Mouse (Mus musculus) gastrocnemius, postnatal 14 days (tissue): ENCODE results near the gene Gm27179. TPM values are rescaled to one million over a fixed set of nuclear protein-coding genes. Genes with fewer than 3 reads are reported as not detected.
"Not testable (repeated sequence)": the region's sequence is repeated elsewhere in the genome, so short reads cannot be mapped to it uniquely, and the experiment has no call there.

ENCODE experiments used
- DNase-seq: peaks from one replicate; pipeline ENCODE4 v3.0.0; 2021; ENCODE audit warnings: mixed read lengths
- intact Hi-C: fragments of 180-260 bp; cut with DNase I; formaldehyde crosslinking; loops from one replicate; pipeline ENCODE4 v1.15.1; 2025; ENCODE audit warnings: low total_unique reads
- long read RNA-seq, 2 experiments: library from polyadenylated mRNA; stranded (forward); transcript quantifications; one replicate each; pipeline ENCODE4 v2.0.0; 2021
- total RNA-seq, 2 experiments: library from RNA; stranded (reverse); gene quantifications; 2 replicates each; pipeline ENCODE4 v1.2.3; 2021

Gm27179 gene
- under 1 TPM; 0.07 to 0.12 TPM for total RNA-seq
- long read RNA-seq, experiment 1: 0 reads
- long read RNA-seq, experiment 2: 0 reads

DNA sequence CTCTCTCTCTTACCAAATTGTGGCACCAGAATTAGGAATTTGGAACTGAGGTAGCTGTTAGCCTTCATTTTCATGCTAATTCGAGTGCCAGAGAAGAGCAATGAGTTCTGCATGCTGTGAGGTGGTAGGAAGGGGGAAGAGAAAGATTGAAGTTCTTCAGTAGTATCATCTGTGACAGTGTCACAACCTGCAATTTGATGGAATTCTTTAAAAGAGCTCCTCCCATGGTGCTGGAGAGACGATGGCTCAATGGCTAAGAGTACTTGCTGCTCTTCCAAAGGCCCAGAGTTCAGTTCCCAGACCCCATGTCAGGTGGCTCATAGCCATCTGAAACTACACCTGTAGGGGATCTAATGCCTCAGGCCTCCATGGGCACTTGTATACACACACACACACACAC is at the start of gene Gm27179:
Gene Gm27179 (minus strand): TSS at position 101 of the 400 bp plus-strand sequence.
- intact Hi-C loops, DNase-seq: not testable (repeated sequence)

DNA sequence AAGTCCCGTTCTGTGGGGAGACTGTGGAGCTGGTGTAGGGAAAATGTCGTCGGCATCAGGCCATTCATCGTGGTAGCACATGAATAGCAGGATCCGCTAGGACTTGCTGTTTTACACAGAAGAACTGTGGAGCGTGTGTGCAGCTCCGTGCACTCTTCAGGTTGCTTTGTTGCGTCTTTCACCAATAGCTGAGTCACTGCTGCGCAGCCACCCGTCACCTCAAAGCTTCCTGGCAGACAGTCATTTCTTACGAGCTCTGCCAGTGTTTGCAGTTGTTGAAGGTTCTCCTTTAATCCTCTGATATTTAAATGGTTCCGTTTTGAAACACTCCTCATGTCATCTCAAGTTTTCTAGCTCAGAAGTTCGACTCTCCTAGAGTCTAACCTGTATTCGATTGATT is 45.2 kb upstream of the Gm27179 start:
- DNase-seq, intact Hi-C loops: not testable (repeated sequence)

DNA sequence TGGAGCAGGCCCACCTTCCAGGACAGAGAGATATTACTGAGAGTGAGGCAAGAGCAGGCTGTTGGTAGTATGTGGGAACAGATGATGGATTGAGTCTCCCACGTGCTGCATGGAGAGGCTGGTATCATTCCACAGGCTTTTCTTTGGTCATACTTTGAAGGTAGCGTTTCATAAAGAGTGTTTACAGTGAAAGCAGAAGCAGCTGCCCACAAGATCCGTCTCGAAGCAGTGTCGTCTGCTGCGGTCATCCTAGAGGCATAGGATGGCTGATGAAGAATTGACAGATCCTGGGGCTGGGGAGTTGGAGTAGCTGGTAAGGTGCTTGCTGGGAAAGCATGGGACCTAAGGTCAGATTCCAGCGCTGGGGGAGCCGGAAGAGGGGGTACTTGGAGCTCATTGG is 44.5 kb upstream of the Gm27179 start:
- intact Hi-C loops, DNase-seq: not testable (repeated sequence)

DNA sequence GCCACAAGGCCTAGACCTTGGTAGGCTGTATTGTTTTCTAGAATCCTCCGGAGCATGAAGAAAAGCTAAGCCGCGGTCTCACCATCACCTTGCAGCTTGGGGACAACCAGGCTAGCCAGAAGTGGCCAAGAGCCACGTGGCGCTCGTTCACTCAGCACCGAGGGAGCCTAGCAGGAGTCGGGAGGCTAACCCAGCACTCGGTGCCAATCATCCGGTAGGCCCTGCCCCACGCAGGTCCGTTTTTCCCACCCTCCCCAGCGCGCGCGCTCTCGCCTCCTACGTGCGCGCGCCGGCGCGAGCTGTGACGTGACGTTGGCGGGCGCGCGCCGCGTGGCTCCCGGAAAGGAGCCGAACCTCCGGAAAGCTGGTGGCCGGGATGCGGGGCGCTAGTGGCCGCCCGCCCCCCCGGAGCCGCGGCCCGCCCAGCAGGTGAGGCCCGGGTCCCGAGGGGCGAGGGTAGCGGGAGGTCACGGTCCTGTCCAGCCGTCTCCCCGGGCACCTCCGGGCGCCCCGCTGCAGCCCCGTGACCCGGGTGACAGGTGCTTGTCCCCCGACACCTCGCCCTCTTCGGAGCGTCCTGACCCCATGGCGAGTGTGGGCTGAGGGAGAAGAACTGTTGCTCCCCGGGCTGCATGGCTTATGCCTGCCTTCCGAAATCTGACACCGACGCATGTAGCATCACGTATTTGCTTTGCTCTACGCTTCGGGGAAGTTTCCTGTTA is 42.9 kb upstream of the Gm27179 start, which contains the start of gene Entpd4b:
Gene Entpd4b (plus strand): TSS at position 315 of the 722 bp plus-strand sequence.
- intact Hi-C loops, DNase-seq: not testable (repeated sequence)

DNA sequence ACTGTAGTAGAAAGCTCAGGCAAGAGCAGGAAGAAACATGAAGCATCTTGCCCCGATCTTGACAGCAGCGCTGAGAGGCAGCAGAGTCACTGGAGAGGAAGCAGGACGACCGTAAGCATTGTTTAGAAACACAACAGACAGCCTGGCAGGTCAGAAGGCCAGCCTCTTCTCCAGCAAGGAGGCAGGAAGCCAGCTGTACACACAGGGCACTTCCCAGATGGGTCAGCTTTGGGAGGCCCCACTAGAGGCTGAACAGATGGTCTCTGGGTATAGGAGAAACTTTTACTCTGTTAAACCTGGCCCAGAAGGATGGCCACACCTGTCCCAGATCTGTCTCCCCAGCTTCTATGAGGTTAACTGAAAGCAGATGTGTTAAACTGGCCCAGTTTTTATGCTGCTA is 35.0 kb upstream of the Gm27179 start:
- intact Hi-C loops: not testable (repeated sequence)

DNA sequence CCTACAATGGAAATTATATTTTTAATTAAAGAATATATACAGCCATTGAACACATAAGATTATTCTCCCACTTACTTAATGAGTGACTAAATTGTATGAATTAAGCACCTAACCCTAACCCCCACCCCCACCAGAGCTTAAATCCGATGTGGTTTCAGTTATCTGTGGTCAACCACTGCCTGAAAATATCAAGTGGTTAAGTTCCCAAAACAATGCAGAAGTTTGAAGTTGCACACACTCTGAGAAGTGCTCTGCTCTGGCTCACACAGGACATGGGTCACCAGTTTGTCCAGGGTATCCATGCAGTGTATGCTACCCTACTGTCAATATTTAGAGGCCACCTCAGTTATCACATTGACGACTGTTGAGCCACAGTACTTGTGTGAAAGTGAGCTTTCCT is 32.7 kb upstream of the Gm27179 start:
- intact Hi-C loops, DNase-seq: not testable (repeated sequence)

More for the DNA sequence above, 35.0 kb upstream of the Gm27179 start:
- not testable (repeated sequence) for DNase-seq

DNA sequence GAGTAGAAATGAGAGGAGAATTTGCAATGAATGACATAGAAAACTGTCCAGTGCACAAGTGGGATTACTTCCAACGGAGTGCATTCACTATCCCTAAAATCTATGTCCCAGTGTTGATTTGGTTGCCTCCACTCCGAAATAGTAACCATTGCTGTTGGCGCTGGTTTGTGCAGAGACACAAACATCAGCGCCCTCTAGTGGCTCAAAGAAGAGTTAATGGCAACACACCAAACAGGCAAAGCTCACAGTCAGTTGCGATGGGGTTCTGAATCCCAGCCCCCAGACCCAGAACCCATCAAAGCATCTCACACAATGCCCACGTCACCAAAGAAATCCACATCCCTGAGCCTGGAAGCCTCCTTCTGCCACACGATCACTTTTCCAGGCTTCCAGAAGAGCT is 31.7 kb upstream of the Gm27179 start:
- DNase-seq, intact Hi-C loops: not testable (repeated sequence)

DNA sequence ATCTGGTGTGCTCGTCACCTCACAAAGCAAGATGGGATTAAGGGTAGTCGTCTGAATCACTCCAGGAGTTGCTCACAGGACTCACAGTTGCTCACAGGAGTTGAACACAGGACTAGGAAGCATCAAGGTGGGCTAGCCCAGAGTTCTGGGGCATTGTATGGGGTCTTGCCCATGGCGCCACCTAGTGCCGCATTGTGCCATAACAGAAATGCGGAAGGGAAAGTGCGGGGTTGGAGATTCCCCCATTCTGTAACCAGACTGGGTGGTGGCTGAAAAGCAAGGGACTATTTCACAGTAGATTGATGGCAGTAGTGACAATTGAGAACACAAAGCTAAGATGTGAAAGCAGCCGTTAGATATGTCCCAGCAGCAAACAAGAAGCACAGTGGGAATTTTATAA is 30.3 kb upstream of the Gm27179 start:
- DNase-seq, intact Hi-C loops: not testable (repeated sequence)

DNA sequence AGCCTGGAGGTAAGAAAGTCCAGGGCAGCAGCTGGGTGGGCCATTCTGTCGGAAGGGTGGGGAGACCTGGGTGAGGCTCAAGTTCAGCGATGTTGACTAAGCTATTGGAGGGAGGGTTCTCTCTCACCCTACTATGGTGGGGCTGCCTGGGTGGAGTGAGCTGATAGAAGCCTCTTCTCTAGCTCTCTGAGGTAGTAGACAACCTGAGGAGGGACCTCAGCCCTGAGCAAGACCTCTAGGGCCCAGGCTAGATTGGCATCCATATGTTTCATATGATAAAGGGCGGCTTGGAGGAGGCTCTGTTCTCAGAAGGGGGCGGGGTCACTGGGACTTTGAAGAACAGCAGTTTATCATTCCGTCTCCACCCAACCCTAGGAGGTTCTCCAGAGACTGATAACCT is 27.8 kb upstream of the Gm27179 start:
- intact Hi-C loops, DNase-seq: not testable (repeated sequence)

DNA sequence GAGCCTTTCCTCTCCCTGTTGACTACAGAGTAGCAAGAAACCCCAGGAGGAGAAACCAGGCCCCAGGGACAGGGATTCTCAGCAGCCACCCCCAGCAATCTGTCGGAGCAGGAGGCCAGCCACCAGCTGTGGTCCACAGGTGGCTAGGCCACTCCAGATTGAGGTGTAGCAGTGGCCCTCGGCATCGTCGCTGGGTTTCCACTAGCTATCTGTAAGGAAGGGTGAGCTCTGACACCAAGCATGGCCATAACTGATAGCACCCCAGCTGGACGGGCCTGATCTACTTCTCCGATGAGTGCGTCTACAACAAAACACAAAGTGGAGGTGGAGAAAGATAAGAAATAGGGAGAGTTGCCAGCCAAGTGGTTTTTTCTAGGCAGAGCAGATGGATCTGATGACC is 24.2 kb upstream of the Gm27179 start:
- intact Hi-C loops, DNase-seq: not testable (repeated sequence)

DNA sequence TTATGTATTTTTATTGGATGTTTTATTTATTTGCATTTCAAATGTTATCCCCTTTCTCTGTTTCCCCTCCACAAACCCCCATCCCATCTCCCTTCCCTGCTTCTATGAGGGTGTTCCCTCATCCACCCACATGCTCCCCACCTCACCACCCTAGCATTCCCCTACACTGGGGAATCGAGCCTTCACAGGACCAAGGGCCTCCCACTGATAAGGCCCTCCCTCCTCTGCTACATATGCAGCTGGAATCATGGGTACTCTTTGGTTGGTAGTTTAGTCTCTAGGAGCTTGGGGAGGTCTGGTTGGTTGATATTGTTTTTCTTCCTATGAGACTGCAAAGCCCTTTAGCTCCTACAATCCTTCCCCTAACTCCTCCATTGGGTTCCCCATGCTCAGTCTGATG is 13.9 kb upstream of the Gm27179 start:
- DNase-seq, intact Hi-C loops: not testable (repeated sequence)

DNA sequence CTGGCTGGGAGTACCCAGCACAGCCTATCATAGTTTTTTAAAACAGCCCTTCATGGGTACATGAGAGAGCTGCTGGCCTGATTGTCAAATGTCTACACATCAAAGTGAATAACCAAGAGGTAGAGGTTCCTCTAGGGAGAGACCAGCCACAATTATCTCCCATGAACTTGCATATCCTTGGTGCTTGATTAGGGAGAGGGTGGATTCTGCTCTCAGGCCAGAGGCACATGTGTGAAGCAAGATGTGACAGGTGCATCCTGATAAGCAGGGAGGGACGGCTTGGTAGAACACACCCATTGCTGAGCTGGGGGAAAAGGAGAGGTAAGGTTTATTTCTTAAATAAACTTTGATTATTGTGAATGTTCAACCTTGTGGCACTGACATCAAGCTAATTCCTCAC is 10.7 kb upstream of the Gm27179 start:
- DNase-seq, intact Hi-C loops: not testable (repeated sequence)

DNA sequence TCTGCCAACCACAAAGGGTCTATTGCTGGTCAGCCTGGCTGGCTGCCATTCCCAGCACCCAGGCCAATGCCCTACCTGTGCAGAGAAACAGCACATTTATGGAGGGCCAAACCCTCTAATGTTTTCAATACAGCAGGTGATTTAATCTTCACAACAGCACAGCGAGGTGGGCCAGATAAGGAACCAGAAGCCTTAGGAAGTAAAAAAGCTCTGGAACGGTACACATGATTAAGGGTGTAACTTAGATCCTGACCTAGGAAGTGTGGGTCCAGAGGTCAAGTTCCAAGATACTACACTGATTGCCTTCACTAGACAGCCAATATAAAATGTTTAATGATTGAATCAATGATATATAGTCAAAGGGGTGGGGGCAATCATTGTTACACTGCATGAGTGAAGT is 8.5 kb upstream of the Gm27179 start:
- DNase-seq, intact Hi-C loops: not testable (repeated sequence)

DNA sequence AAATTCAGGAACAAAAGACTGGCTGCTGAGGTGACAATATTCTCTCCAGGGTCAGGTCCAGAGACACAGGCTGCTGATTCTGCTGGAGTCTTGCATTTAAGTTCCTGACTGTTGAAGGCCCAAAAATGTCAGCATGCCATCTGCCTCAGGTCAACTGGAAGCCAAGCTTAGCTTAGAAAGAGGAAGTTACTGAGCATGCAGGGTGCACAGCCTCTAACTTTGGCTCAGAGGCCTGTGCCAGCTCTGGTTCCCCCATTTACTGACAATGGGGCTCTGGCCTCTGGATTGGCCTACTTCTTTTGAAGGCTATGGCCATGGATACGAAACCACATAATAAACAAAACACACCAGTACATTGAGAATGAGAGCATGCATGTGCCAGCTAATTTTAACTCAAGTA is 5.3 kb downstream of the Gm27179 start:
- DNase-seq, intact Hi-C loops: not testable (repeated sequence)

DNA sequence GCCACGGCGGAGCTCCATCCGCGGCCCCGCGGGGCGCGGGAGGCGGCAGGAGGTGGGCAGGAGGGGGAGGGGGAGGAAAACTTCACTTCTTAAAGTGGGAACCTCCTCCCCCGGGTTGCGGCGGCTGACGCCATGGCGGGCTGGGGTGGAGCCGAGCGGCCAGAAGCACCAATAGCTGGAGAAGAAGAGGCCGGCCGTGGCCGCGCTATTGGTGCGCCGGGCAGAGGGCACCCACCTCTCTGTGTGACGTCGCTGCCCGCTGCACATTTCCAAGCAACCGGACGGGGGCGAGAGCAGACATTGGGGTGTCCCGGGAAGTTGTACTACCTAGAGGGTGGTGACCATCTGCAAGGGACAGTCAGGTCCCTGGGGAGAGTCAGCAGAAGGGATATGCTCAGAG is 9.2 kb downstream of the Gm27179 start, which contains the start of gene Gm16867:
Gene Gm16867 (minus strand): TSS at position 189 of the 400 bp plus-strand sequence.
- DNase-seq, intact Hi-C loops: not testable (repeated sequence)

DNA sequence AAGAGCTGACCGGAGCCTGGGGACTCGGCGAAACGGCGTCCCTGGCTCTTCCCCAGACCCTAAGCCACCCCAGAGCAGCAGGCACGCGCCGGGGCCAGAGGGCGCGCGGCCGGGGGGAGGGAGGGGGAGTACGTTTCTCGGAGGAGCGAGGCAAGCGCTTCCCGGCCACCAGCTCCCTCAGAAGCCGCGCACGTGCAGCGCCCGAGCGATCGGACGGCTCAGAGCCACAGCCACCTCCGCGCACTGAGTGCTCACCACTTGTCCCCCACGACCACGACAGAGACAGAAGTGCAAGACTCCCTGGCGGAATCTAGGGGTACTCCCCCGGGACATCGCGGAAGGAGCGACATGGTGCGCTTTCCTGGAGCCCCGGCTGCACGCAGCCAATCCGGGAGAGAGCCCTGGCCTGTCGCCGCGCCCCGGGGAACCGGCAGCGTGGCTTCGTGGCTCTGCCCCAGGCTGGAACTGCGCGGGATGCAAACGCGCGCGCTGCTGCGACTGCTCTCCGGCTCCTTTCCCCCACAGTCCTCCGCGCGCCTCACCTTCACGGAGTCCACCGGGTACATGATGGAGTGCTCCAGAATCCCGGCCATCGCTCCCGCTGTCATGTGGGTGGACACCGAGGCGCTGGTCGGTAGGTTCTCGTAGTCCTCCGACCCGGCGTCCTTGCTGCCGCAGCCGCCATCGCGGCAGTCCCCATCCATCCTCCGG is 9.8 kb downstream of the Gm27179 start:
- intact Hi-C loops, DNase-seq: not testable (repeated sequence)

DNA sequence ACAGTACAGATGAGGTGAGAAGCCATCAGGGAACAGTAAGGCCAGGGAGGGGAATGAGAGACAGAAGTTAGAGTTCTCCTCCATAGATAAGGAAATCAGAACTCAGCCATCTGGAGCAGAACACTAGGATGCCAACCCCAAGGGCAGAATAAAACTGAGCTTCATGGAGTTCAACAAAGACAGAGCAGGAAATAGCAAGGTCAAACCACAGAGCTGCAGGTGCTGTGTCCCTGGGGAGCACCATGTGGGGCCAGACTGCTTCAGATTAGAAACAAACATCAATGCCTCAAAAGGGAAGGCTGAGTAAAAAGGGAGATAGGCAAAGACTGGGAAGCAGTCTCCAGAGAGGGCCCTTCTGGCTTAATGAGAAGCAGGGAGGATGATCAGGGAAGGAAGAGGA is 16.1 kb downstream of the Gm27179 start:
- DNase-seq, intact Hi-C loops: not testable (repeated sequence)

DNA sequence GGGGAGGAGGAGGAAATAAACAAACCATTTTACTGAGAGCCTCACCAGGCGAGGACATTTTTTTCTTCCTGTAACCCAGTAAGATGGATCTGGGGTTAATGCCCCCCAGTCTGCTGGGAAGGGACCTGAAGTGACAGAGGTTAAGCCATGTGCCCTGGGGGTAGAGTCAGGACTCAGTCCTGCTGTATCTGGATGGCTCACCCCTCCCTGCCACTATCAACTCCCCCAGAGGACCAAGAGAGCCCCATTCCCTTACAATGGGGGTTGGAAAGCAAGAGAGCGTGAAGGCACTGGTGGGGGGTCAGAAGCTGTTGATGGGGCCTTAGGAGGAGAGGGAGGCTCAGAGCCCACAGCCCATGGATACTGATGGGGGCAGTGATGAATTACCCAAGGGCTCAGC is 17.4 kb downstream of the Gm27179 start:
- DNase-seq, intact Hi-C loops: not testable (repeated sequence)

DNA sequence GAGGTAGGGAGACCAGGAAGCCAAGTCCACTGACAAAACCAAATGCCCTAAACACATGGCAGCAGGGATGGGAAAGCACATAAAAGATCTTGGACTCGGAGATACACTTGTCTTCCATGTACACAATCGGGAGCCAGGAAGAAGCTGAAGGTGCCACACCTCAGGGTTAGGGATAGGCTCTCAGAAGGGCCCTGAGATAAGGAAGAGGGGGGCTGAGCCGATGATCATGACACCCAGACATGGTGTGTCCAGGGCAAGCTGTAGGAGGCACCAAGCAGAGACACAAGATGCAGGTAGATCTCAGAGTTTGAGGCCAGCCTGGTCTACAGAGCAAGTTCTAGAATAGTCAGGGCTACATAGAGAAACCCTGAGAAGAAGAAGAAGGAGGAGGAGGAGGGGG is 17.8 kb downstream of the Gm27179 start:
- intact Hi-C loops, DNase-seq: not testable (repeated sequence)

DNA sequence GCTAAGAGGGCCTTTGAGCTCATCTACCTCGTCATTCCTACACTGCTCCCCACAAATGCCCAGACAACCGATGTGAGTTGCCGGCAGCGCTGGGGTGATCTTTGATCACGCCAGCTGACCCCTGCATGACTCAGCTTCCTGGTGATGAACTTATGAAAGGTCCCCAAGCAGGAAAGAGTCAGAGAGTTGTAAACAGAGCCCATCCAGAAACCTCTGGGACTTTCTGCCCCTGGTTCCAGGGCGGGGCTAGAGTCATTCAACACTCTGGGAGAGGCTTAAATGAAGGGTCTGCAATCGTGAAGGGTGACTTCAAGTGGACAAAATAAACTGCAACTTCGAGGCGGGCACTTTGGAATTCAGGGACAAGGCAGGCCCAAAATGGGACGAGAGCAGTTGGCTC is 24.3 kb downstream of the Gm27179 start:
- intact Hi-C loops, DNase-seq: not testable (repeated sequence)
